Mouse (Mus musculus) T-helper 17 cell (primary cell): Measurements from ENCODE around the gene Pzp.

Experiments
- in situ Hi-C, 2 experiments: fragments of 300-600 bp; cut with MboI, MseI; formaldehyde crosslinking; loops; 1 replicate in 1 of 2; 2 replicates in 1 of 2; pipeline ENCODE4 v1.15.1; 2025; ENCODE audit warnings: high pct_unique_total_duplicates in 2 of 2

The Pzp gene

DNA sequence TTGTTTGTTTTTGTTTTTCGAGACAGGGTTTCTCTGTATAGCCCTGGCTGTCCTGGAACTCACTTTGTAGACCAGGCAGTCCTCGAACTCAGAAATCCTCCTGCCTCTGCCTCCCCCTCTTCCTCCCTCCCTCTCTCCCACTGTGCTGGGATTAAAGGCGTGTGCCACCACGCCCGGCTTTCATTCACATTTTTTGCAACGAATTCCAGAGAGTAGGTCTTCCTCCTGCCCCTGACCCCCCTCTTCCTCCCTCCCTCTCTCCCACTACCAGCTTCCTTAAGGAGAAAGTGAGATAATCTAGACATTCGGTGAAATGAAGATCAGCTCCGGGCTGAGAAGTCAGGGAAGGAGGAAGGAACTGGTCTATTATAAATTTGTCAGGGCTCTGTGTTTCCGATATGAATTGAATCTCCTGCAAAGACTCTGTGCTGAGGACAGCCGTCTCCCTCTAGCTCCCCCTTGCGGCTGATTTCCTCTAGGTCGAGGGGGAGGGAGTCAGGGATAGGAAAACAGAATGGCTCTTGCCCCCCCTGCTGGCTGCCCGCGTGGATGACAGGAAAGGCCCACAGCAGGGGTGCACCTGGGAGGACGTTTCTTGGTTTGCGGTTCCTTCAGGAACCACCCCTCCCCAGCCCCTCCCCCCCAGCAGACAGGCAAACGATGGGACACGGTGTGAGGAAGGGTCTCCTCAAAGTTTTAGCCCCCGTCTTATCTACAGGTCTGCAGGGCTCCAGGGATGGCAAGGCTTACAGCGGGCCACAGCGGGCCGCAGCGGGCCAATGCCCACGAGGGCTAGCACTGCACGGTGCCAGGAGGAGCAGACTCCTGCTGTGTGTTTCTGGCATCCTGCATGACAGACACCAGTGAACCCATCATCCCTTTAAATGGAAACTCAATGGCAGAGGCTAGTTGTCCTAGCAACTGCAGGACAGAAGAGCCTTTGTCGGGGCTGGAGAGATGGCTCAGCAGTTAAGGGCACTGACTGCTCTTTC lies 46.8 kb downstream of the Pzp start:
- in situ Hi-C loops = loop anchor here in 1 of 2 experiments (5.0 to 10.0 kb wide), 2 partner anchors 107 to 1005 kb away; no protein-coding TSS in a partner anchor

DNA sequence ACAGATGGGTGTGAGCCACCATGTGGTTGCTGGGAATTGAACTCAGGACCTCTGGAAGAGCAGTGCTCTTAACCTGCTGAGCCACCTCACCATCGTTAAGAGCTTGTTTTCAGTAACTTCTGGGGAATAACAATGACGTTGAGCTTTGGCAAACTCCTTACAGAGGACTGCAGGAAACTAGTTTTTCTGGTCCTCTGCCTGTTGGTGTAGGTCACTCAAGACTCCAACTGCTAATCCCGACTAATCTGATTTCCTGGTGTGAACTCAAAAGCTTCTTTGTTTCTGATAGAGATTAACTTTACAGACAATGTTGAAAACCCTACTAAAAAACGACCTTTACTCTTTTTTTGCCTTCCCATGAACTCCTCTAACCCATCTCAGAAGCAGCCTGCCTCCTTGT lies 49.0 kb downstream of the Pzp start:
- in situ Hi-C loops = loop anchor here in 1 of 2 experiments (5.0 kb wide), 1 partner anchor 105 kb away; no protein-coding TSS in a partner anchor

DNA sequence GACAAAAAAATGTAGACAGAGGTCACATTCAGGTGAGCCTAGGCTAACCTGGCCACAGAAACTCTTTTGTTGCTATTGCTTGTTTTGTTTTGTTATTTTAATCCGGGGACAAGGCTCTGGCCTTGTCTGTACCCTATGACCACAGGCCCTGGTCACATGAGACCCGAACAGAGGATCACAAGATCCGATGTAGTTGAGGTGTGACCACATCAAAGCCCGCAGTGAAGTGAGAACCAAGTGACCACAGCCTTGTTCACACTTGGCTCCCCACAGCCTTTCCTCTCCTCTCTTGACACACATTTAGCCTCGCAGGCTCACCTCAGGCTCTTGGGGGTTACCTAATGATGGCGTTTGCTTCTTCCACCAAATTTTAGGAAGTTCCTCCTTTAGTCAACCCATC lies 52.4 kb downstream of the Pzp start:
- in situ Hi-C loops = no loop called here

DNA sequence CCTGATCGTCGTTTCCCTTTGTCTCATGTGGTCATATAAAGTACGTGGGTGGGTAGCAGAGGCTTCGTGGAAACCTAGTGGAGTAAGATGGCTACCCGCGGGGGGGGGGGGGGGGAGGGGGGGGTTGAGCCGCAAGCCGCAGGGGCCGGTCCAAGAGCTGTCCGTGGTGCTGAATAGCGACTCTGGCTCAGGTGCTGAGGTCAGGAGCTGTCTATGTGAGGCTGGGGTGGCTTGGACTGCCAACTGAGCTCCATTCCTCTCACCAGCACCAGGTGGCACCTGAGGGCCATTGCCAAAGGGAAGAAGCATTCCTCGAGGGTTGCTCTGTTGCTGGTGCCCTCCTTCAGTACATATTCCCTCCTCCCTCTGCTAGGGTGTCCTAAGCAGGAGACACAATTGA lies 57.1 kb downstream of the Pzp start:
- in situ Hi-C loops = no loop called here

DNA sequence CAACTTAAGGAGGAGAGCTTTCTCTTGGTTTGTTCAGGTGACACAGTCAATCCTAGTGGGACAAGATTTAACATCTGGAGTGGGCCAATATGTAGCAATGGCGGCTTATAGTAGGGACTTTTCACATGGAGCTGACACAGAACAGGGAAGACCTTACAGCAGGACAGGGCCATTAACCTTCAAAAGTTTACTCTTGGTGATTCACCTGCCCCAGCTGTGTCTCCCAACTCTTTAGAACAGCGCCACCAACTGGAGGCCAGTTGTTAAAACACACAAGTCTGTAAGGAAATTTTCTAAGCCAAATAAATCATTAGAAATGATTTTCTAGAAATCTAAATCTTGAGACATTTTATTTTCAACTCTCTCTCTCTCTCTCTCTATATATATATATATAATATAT lies 59.2 kb downstream of the Pzp start:
- in situ Hi-C loops = no loop called here

DNA sequence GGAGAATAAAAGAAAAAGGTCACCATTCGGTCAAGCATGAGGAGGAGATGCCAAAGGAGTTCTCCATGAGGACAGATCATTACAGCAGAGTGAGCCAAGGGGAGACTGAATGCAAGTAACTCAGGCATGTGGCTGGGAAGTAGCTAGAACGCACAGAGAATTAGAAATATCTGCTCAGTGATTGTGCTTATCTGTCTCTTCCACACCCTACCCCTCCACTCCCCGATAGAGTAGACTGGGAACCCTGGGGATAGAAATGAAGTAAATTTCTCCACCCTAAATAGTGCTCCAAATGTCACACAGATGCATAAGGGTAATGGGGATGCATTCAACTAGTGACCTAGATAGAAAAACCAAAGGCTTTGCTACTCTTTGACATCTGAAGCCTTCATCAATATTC lies 60.0 kb downstream of the Pzp start:
- in situ Hi-C loops = no loop called here

DNA sequence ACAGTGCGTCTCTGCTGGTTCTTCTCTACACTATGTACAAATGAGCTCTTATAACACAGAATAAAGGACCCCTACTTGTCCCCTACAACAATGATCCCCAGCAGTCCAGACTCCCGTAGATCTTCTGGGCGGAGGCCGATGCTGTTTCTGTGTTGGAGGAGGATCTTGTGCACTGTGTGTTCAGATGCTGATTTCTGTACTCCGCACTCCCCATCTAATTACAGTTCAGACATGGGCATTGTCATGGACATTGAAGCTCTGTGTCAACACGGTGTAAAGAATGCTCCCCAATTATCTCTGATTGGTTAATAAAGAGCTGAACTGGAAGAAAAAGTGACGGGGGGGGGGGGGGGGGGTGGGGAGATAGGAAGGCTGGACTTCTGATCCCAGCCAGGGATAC lies 60.5 kb downstream of the Pzp start:
- in situ Hi-C loops = no loop called here

DNA sequence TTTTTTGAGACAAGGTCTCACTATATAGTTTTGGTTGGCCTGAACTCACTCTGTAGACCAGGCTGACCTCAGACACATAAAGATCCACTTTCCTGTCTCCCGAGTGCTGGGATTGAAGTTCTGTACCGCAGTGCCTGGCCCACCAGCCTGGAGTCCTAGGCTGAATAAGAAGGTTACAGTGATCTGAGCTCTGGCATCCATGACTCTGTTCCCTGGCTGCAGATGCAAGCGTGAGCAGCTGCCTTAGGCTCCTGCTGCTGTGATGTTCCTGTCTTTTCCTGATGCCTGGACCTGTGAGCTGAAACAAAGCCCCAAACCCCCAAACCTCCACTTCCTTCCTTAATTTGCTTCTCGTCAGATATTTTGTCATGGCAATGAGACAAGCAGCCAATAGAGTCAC lies 61.5 kb downstream of the Pzp start:
- in situ Hi-C loops = no loop called here

DNA sequence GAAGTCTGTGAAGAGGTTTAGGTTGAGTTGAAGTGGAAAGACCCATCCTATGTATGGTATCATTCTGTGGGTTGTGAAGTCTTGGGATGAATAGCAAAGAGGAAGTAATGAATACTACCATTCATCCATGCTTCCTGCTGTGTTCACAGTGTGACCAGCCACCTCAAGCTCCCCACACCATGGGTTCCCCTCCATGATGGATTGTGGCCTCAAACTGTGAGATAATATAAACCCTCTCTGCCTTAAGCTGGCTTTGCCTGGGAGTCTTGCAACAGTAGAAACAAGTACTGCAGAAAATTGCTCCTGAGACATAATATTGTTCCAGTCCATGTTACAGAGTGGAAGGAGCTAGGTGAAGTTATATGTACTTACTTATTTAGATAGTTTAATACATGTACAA lies 64.9 kb downstream of the Pzp start:
- in situ Hi-C loops = no loop called here

DNA sequence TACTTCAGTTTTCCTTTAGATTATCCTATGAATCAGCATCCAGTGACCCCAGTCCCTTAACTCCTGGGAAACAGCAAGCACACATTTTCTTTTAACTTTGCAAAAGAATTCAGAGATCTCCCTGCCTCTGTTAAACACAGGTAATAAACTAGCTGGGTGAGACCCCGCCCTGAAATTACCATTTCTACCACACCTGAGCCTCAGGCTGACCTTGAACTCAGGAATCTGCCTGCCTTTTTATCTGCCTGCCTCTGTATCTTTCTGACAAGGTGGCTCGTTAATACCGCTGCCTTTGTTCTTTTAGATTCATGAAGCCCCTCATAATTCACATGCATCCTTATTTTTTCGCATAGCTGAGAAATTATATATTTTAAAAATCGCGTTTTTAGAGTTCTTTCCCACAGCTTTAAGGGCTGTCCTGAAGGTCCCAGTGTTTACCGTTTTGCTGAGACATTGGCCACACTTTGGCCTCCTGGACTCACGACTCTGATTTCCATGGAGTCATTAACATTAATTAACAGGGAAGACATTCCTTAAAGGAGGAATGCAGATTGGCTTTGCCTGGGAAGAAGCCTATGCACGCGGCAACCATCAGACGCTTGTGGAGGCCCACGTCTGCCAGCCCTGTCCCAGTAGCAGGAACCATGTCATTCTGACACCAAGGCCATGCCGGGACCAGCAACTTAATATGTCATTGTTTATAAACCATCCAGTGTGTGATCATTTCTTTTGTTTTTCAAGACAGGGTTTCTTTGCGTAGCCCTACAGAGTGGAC lies 65.6 kb downstream of the Pzp start:
- in situ Hi-C loops = no loop called here

DNA sequence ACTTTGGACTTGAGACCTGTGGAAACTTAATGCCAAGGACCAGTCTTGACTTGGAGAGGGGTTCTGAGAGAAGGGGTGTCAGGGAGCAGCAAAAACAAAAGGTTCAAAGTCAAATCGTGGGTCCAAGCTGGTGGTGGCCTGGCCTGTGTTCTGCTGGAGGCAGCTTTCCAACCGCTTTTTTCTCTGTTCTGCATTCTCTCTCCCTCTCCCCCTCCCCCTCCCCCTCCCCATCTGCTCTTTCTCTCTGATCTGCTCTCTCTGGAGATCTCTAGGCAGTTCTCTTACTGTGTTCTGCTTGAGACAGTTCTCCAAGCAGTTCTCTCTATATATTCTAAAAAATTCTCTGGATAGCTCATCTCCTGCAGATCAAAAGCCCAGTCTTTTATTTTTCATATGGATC lies 66.2 kb downstream of the Pzp start:
- in situ Hi-C loops = no loop called here

DNA sequence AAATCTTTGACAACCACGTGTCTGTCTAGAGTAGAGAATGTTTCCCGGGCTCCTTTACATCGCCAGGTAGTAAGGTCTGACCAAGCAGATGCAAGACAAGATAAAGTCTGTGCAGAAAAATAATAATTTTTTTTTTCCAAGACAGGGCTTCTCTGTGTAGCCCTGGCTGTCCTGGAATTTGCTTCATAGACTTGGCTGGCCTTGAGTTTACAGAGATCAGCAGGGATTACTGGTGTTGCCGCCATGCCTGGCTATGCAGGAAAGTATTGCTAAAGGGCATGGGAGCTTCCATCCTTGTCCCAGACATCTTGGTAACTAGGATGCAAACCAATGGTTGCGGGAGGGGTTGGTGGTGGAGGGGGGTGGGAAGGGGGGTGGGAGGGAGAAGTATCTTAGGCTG lies 69.3 kb downstream of the Pzp start:
- in situ Hi-C loops = no loop called here

DNA sequence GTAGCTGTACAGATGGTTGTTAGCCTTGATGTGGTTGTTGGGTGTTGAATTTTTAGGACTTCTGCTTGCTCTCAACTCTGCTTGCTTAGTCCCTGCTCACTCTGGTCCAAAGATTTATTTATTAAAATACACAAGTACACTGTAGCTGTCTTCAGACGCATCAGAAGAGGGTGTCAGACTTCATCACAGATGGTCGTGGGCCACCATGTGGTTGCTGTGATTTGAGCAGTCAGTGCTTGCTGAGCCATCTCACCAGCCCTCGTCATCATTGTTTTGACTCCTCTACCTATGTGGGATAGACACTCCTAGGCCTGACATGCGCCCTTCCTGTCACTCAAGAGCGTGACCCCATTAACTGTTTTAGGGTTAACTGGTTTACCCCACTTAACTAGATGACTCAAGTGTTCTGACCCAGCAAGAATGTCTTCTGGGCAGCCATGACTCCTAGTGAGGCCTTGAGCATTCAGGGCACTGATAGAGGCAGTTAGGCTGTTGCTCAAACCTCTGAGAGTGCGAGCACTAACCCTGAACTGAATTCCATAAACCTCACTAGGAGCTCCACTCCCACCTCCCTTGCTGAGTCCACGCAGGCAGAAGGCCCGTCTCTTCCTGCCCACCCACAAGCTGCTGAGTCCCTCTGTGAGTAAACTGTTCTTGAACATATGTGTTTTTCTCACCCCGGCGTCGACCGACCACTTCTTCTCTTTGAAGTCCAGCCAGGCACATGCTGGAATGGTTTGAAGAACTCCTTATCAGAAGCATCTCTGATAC lies 70.5 kb downstream of the Pzp start:
- in situ Hi-C loops = no loop called here

DNA sequence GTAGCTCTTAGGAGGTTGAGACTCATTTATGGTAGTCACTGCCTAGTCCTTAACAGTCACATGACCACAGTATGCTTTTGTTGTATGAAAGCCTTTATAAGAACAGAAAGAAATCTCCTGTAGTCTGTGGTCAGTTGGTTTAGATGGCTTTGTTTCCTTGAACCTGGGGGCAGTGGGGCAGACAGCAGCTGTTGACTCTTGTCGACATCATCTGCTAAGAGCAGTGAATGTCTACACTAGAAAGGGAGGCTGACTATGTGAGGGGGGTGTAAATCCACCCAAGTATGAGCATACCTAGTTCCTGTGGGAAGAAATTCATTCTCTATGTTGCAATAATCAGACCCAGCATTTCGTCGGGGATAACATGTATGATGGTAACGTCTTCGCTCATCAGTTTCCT lies 79.5 kb downstream of the Pzp start:
- in situ Hi-C loops = no loop called here

DNA sequence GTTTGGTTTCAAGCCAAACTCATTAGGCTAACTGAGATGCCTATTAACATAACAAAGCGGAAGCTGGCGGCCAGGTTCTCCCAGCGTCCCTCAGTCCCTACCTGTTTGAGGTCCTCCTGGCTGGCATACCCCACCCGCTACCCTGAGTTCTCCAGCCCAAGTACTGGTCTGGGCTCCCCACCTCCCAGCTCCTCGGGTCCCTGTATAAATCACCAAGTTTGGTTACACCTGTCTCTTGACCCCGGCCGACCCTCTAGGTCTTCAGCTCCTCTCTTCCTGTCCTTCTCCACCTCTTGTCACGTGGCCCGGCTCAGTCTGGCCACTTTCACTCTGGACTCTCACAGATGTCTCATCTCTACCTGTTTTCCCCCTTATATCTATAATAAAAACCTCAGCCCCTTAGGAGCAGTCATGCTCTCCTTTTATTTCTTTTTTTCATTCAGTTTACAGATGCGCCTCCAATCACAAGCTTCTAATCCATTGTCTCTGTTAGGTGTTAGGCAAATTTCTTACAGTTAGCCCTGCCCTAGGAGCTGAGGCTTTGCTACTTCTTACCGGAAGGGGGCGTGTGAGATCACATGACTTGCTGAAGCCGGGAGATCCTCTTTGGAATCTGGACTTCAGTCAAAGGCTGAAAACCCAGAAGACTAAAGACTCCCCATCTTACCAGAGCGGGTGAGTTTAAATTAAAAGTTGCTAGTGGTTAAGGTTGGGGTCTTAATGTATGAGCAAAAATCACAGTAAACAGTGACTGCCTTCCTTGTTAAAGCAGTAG lies 80.6 kb downstream of the Pzp start:
- in situ Hi-C loops = no loop called here

DNA sequence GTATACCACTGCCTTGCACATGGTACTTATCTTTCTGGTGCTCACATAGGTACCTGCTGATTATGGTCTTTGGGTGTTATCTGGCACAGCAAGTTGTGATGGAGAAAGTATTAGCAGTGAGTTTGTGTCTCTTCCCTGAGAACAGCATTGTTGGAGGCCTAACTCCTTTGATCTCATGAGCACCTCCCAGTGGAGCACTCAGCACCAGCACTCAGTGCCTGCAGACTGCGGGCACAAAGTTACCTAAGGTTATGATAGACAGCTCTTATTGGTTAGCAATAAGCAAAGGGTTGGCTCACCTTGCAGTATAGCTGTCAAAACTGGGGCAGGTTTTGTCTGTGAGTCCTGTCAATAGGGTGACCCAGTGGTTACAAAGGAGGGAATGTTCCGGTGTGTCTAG lies 86.3 kb downstream of the Pzp start:
- in situ Hi-C loops = no loop called here

DNA sequence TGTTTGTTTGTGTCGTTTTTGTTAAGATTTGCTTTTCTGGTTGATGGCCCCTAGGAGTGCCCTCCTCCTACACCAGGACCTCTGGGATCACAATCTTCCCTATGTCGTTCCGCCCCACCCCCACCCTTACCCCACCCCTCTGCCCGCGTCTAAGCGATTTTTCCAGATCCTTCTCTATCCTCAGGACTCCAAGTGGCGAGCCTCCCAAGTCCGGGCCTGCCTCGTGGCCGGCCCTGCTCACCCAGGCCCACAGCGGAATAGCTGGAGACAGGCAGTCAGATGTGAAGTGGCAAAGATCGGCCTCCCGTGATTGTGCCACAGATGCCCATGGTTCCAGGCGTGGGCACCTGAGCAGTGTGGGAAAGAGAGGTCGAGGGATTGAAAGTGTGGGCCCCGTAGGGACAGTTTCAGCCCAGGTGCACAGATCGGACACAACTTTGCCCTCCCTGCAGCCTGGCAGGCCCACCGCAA lies 87.6 kb downstream of the Pzp start:
- in situ Hi-C loops = no loop called here

DNA sequence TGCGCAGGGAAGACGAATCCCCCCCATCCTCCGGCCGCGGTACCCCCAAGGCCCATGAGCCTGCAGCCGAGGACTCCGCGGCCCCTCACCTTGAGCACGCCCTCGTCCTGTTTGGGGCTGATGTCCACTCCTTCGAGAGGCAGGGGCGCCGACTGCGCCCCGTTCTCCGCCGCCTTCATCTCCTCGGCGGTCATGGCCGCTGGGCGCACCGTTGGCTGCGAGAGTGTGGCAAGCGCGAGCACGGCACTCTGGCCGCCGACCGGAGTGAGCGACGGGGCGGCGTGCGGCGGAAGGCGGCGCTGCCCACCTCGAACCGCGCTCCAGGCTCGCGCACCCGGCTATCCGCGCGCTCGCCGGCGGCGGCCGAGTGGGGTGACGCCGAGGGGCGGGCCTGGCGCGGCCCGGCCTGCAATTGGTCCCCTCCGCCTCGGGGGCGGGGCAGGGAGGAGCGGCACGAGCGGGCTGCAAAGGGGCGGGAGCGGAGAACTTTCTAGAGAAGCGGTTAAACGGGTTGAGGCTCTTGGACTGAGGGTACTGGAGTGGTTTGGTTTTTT lies 88.1 kb downstream of the Pzp start, which contains the start of gene Fkbp4:
Fkbp4 (minus strand) TSS at position 361 of the 554 bp plus-strand sequence.
- in situ Hi-C loops = no loop called here

DNA sequence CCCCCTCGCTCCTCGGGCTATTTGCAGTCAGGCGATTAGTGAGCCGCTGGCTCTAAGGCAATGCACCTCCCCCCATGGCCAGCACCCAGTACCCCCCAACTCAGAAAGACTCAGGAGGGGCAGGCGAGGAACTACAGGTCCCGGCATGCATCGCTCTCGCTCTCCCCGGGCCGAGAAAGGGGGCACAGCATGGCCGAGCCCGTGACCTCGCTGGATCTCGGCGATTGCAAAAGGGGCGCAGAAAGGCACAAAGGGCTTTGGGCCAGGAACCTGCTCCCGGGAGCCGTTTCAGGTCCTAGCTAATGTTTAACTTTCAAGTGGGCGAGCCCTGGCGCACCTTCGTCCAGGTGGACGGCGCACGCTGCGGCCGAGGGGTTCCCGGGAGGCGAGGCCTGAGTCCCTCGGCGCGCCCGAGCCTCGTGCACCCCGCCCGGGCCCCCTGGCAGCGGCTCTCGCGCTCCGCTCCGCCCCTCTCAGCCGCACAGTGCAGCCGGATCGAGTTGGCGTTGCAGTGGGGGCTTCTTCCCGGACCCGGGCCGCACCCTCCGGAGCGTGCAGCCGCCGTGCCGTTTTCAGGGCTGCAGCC lies 88.7 kb downstream of the Pzp start:
- in situ Hi-C loops = no loop called here

DNA sequence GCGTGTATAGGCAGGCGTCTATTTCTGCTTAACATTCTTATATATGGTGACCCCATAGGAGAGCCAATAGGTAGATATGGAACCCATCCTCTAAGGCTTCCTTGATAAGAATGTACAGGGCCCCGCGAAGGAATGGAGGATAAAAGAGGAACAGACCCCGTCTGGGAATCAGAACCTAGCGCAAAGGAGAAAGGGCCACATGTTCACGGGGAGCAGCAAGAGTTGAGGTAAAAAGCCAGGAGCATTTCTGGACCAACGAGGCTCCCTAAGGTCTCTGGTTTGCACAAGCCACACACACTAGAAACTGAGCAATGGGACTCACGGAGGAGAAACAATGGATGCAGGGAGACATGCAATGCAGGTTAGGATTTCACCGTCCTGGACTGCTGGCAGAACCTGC lies 89.2 kb downstream of the Pzp start:
- in situ Hi-C loops = no loop called here
